Mouse (Mus musculus) kidney, postnatal 0 days (tissue): ENCODE measurements around the gene Rbm28. TPM values are rescaled to one million over a fixed set of nuclear protein-coding genes. Genes with fewer than 3 reads are reported as not detected.

Experiments
- ATAC-seq: fragments of 200-750 bp; cut with Nextera tagmentation; replicated peaks from 2 replicates; pipeline ENCODE4 v1.8.0; 2017; ENCODE audit warnings: low read depth, moderate number of reproducible peaks, moderate TSS enrichment, moderate library complexity; ENCODE audit not compliant: low FRiP score
- DNase-seq: peaks from one replicate; pipeline ENCODE4 v3.0.0-alpha.2; 2016; ENCODE audit warnings: low spot score
- H3K27ac ChIP-seq: fragments of 300-500 bp; sonication (generic); 2 replicates; pipeline ENCODE4 v1.5.1; 2014; ENCODE audit warnings: mild to moderate bottlenecking
- H3K27me3 ChIP-seq: fragments of 300-500 bp; sonication (generic); 2 replicates; pipeline ENCODE4 v1.6.1; 2014; ENCODE audit warnings: low read length, mixed read lengths; ENCODE audit not compliant: insufficient read depth
- H3K36me3 ChIP-seq: fragments of 300-500 bp; sonication (generic); 2 replicates; pipeline ENCODE4 v1.6.1; 2014; ENCODE audit warnings: low read length, mixed read lengths; ENCODE audit not compliant: insufficient read depth
- H3K4me1 ChIP-seq: fragments of 300-500 bp; sonication (generic); replicated peaks from 2 replicates; pipeline ENCODE4 v1.6.1; 2014; ENCODE audit warnings: antibody characterized with exemption, low read length, mixed read lengths; ENCODE audit not compliant: insufficient read depth
- H3K4me2 ChIP-seq: fragments of 300-500 bp; sonication (generic); 2 replicates; pipeline ENCODE4 v1.6.1; 2014; ENCODE audit warnings: mild to moderate bottlenecking, low read length, moderate library complexity, mixed read lengths
- H3K4me3 ChIP-seq: fragments of 300-500 bp; sonication (generic); replicated peaks from 2 replicates; pipeline ENCODE4 v1.5.1; 2014; ENCODE audit warnings: low read depth, low read length
- H3K9ac ChIP-seq: fragments of 300-500 bp; sonication (generic); 2 replicates; pipeline ENCODE4 v1.6.1; 2014; ENCODE audit warnings: low read depth, low read length
- H3K9me3 ChIP-seq: fragments of 300-500 bp; sonication (generic); replicated peaks from 2 replicates; pipeline ENCODE4 v1.6.1; 2016; ENCODE audit warnings: low read length, inconsistent platforms, mixed read lengths
- CTCF ChIP-seq: IDR thresholded peaks from 2 replicates; pipeline ENCODE4 v1.5.1; 2016; ENCODE audit warnings: antibody characterized with exemption, low read depth, mild to moderate bottlenecking, moderate library complexity
- WGBS: fragments of 180-500 bp; shearing (Covaris S2); extraction: QIAGEN DNeasy Blood & Tissue Kit; methylation state at CpG from one replicate; pipeline ENCODE4 v1.1.7; 2014; 5-methylcytosine and 5-hydroxymethylcytosine counted together
- polyA plus RNA-seq: library from polyadenylated mRNA; unstranded; fragments of >200 nt; fragmentation: Nextera tagmentation; extraction: Ambion mirVana; gene quantifications from 2 replicates; pipeline ENCODE4 v1.2.1, GENCODE M21; 2015

Rbm28 gene
- polyA plus RNA-seq, 1 experiment from 2014 or later, result 26.6 TPM

- H3K4me1 ChIP-seq, result no peaks in the 10 kb centered on the region
- ATAC-seq (no peak), DNase-seq (peak; percentile 8)
- H3K9ac ChIP-seq, result no peak overlapping the region
- no peak overlapping the region for H3K27ac ChIP-seq
- WGBS, result 49% methylated on average over 14 of the region's 14 CpGs
- no peak overlapping the region for H3K4me2 ChIP-seq
- no peaks in the 10 kb centered on the region for H3K27me3 ChIP-seq
- H3K36me3 ChIP-seq, result no peaks in the 10 kb centered on the region
- no peak overlapping the region for H3K4me3 ChIP-seq
- no peak for TF ChIP-seq CTCF
- no peaks in the 10 kb centered on the region for H3K9me3 ChIP-seq
Observed at GRCm38 (mm10) chr6:29099536-29100170, 65.2 kb downstream of the Rbm28 start.

DNA sequence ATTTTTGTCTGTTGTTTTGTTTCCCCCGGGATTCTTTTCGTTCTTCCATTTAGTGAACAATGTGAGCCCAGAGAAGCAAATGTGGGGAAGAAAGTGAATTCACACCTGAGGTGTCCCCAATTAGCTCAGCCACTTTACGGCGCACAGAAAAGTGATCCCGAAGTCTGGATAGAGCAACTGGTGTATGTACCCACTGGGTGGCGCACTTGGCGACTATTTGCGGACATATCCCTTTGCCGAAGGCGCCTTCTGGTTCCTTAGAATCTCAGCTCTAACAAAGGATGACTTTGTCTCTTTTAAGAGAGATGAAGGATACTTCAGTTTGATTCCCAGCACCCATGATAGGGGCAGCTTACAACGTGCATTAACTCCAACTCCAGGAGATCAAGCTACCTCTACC lies 71.9 kb downstream of the Rbm28 start:
- 60% methylated on average over 11 of the region's 11 CpGs for WGBS

GRCm38 (mm10) chr6:29092234-29092633 lies 72.6 kb downstream of the Rbm28 start:
- Histone ChIP-seq H3K27me3 (no peaks in the 10 kb centered on the region), H3K4me2 (no peak overlapping the region), H3K4me3 (no peak overlapping the region), H3K4me1 (no peaks in the 10 kb centered on the region), H3K36me3 (no peaks in the 10 kb centered on the region), H3K9ac (no peak overlapping the region), H3K27ac (no peak overlapping the region), H3K9me3 (0 out of 2 replicates have a peak, but pooled peaks cover 3% of the 10 kb centered on the region)
- DNase-seq (no peak), ATAC-seq (no peak)
- no peak for TF ChIP-seq CTCF
- WGBS, result 83% methylated on average over 7 of the region's 7 CpGs

More for the DNA sequence above, 71.9 kb downstream of the Rbm28 start:
- H3K9ac ChIP-seq, result no peak overlapping the region
- no peaks in the 10 kb centered on the region for H3K4me1 ChIP-seq
- 0 out of 2 replicates have a peak, but pooled peaks cover 3% of the 10 kb centered on the region for H3K9me3 ChIP-seq
- no peak overlapping the region for H3K27ac ChIP-seq
- H3K4me2 ChIP-seq, result no peak overlapping the region
- TF ChIP-seq CTCF, result no peak; the same call in 1 of the 2 replicates
- no peaks in the 10 kb centered on the region for H3K27me3 ChIP-seq
- H3K36me3 ChIP-seq, result no peaks in the 10 kb centered on the region
- H3K4me3 ChIP-seq, result no peak overlapping the region
- ATAC-seq, result no peak
- DNase-seq, result no peak

DNA sequence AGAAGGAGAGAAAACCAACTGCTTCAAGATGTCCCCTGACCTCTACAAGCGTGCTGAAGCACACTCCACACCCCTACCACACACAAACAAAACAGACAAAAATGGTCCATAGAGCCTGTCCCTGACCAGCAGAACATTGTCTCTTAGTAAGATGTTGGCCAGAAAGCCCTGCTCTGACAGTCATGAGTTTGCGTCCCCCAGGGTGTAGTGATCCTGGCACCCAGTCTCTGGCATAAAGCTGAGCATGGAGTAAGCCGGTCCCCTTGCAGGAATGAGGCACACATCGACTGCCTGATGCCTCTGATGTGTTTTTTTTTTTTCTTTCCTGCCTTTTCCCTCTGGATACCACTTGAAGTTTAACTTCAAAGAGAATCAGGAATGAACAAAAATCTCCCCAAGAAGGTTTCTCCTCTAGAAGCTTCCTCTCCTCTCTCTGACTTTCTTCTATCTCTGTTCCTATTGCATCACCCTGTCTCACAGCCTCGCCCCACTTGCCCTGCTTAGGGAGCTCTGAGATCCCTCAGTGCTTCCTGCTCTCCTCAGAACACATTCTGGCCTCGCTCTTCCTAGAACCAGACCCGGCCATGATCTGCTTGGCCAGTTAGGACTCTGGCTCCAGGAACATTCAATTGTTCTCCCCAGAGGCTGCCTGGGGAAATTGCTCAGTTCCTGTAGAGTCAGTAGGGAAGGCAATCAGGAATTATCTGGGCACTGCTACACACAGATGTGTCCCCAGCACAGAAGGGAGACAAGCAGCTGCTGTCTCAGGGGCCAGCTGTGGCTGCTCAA lies 76.7 kb downstream of the Rbm28 start:
- DNase-seq (peak; percentile 43), ATAC-seq (peak; percentile 40; the same call in 1 of the 2 replicates)
- H3K36me3 ChIP-seq, result no peaks in the 10 kb centered on the region
- H3K9me3 ChIP-seq, result 0 out of 2 replicates have a peak, but pooled peaks cover 3% of the 10 kb centered on the region
- no peak overlapping the region for H3K27ac ChIP-seq
- no peaks in the 10 kb centered on the region for H3K27me3 ChIP-seq
- no peak overlapping the region for H3K4me2 ChIP-seq
- no peak overlapping the region for H3K4me3 ChIP-seq
- H3K9ac ChIP-seq, result no peak overlapping the region
- WGBS, result 63% methylated on average over 7 of the region's 7 CpGs
- no peaks in the 10 kb centered on the region for H3K4me1 ChIP-seq
- no peak for TF ChIP-seq CTCF

DNA sequence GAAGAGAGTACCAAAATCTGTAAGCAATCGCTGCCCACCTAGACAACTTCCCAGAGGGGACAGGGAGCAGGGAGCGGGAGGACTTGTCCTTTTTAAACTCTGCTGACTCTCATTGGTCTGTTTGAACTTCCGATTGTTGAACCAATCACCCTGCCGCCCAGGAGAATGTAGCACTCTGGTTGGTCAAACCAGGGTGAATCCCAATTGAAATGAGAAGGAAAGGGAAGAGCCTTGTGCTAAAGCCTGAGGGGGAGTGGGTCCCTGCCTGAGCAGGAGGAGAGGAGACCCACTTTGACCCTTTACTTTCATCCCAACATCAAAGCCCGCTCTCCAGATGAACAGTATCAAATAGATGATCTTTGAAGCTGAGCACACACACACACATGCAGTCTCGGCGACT lies 80.4 kb downstream of the Rbm28 start:
- no peak for TF ChIP-seq CTCF
- Histone ChIP-seq H3K4me2 (no peak overlapping the region), H3K9me3 (no peaks in the 10 kb centered on the region), H3K9ac (no peak overlapping the region), H3K27me3 (no peaks in the 10 kb centered on the region), H3K4me3 (no peak overlapping the region), H3K4me1 (no peaks in the 10 kb centered on the region), H3K36me3 (no peaks in the 10 kb centered on the region), H3K27ac (no peak overlapping the region)
- WGBS, result 39% methylated on average over 7 of the region's 7 CpGs
- ATAC-seq, result no peak
- DNase-seq, result peak; percentile 53

DNA sequence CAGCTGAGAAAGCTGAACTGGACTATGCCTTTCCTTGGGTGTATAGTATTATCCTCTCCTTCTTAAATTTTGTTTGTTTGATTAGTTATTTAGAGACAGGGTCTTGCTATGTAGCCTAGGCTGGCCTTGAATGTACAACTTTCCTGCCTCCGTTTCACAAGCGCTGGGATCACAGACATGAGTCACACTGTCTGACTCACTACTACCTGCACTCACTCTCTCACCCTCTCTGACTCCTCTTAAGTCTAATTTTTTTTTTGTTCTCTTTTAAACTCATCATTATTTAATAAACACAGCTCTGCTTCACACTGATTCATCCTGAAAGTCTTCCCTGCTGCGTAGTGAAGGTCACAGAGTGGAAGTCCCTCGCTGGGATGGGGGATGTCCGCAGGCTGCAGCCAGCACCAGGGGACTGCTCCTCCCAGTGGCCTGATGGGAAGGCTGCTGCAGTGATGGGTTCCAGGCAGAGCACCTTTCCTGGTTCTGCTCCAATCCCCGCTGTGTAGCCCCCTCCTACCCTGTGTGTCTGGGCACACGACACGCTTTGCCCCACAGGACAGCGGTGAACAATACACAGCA lies 81.9 kb downstream of the Rbm28 start:
- no peak overlapping the region for H3K4me3 ChIP-seq
- H3K36me3 ChIP-seq, result no peaks in the 10 kb centered on the region
- no peaks in the 10 kb centered on the region for H3K9me3 ChIP-seq
- DNase-seq (no peak), ATAC-seq (no peak)
- H3K4me1 ChIP-seq, result no peaks in the 10 kb centered on the region
- 63% methylated on average over 9 of the region's 9 CpGs for WGBS
- H3K4me2 ChIP-seq, result no peak overlapping the region
- TF ChIP-seq CTCF, result no peak
- no peak overlapping the region for H3K27ac ChIP-seq
- H3K27me3 ChIP-seq, result no peaks in the 10 kb centered on the region
- no peak overlapping the region for H3K9ac ChIP-seq
